Mouse (Mus musculus): ENCODE results near the gene Tmed2. TPM values are rescaled to one million over a fixed set of nuclear protein-coding genes. Genes with fewer than 3 reads are reported as not detected.

Gene Tmed2
- polyA plus RNA-seq, 1 experiment: 131 TPM

GRCm38 (mm10) chr5:124553607-124554006, 13.1 kb downstream of the Tmed2 start:
- Histone ChIP-seq H3K36me3 (ENCODE audit: control insufficient read depth, insufficient read depth) (peaks cover 7% of the 10 kb centered on the region), H3ac (ENCODE audit: control insufficient read depth, insufficient read length) (no peak overlapping the region), H3K27me3 (ENCODE audit: control insufficient read depth, insufficient read depth, insufficient read length) (no peaks in the 10 kb centered on the region), H3K4me3 (peak overlapping the region; percentile 54), H3K4me2 (ENCODE audit: low read depth) (peak overlapping the region; percentile 78), H3K79me2 (ENCODE audit: control insufficient read depth, insufficient read depth) (no peaks in the 10 kb centered on the region)
- no peak for TF ChIP-seq TCF12 (IDR thresholded peaks at IDR 0.05; ENCODE audit: insufficient read depth, poor library complexity, severe bottlenecking)

DNA sequence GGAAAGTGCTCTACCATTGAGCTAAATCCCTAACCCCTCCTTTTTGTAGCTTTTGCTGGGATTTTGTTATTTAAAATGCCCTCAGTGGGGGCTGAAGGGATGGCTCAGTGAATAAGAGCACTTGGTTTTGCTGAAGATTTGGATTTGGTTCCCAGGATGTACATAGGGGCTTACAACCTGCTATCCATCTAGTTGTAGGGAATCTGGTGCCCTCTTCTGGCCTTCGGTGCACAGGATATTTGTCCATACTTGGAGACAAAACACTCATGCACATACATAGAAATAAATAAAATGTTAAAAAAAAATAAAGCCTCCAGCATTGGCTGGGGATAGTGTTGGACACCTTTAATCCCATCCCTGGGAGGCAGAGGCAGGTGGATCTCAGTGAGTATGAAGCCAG, 14.7 kb downstream of the Tmed2 start:
- H3K4me3 ChIP-seq: no peak overlapping the region
- no peak for TF ChIP-seq MYOD1 (IDR thresholded peaks at IDR 0.05; ENCODE audit: control insufficient read depth in 1 of 3, insufficient read length in 2 of 3, low read depth in 2 of 3)
- no peak for TF ChIP-seq POLR2AphosphoS2 (IDR thresholded peaks at IDR 0.05; ENCODE audit: insufficient read length, low read depth)
- no peak for TF ChIP-seq MAX (IDR thresholded peaks at IDR 0.05; ENCODE audit: low read depth)
- TF ChIP-seq USF1 (IDR thresholded peaks at IDR 0.05; ENCODE audit: low read depth): no peak
- TF ChIP-seq TCF12 (IDR thresholded peaks at IDR 0.05; ENCODE audit: insufficient read depth, poor library complexity, severe bottlenecking): no peak
- no peak for TF ChIP-seq MYOG (IDR thresholded peaks at IDR 0.05; ENCODE audit: control insufficient read depth in 1 of 3, insufficient read depth in 1 of 3, insufficient read length in 2 of 3, low read depth in 2 of 3)
- no peak for TF ChIP-seq E2F4 (IDR thresholded peaks at IDR 0.05; ENCODE audit: insufficient read depth)
- TF ChIP-seq CEBPB (IDR thresholded peaks at IDR 0.05; ENCODE audit: insufficient read depth, poor library complexity, severe bottlenecking): no peak
- no peak for TF ChIP-seq POLR2A (IDR thresholded peaks at IDR 0.05; ENCODE audit: insufficient read length, low read depth)
- TF ChIP-seq TCF3 (IDR thresholded peaks at IDR 0.05; ENCODE audit: insufficient read length, low read depth): no peak
- TF ChIP-seq REST (IDR thresholded peaks at IDR 0.05; ENCODE audit: insufficient read depth, insufficient read length): no peak
- no peak for TF ChIP-seq SRF (IDR thresholded peaks at IDR 0.05; ENCODE audit: control insufficient read depth, insufficient read length, low read depth)
- no peaks in the 10 kb centered on the region for H3K27me3 ChIP-seq (ENCODE audit: control insufficient read depth, insufficient read depth, insufficient read length)
- H3K4me2 ChIP-seq (ENCODE audit: low read depth): no peak overlapping the region
- peaks cover 4% of the 10 kb centered on the region for H3K36me3 ChIP-seq (ENCODE audit: control insufficient read depth, insufficient read depth)
- H3K79me2 ChIP-seq (ENCODE audit: control insufficient read depth, insufficient read depth): no peaks in the 10 kb centered on the region
- H3ac ChIP-seq (ENCODE audit: control insufficient read depth, insufficient read length): no peak overlapping the region

GRCm38 (mm10) chr5:124571068-124571467, 30.6 kb downstream of the Tmed2 start:
- H3K4me2 ChIP-seq (ENCODE audit: low read depth): no peak overlapping the region
- H3K27me3 ChIP-seq (ENCODE audit: control insufficient read depth, insufficient read depth, insufficient read length): no peaks in the 10 kb centered on the region
- H3K36me3 ChIP-seq (ENCODE audit: control insufficient read depth, insufficient read depth): peaks cover 42% of the 10 kb centered on the region
- no peaks in the 10 kb centered on the region for H3K79me2 ChIP-seq (ENCODE audit: control insufficient read depth, insufficient read depth)
- no peak overlapping the region for H3ac ChIP-seq (ENCODE audit: control insufficient read depth, insufficient read length)
- TF ChIP-seq POLR2A (IDR thresholded peaks at IDR 0.05; ENCODE audit: insufficient read length, low read depth) (peak; percentile 20), CEBPB (IDR thresholded peaks at IDR 0.05; ENCODE audit: insufficient read depth, poor library complexity, severe bottlenecking) (no peak), POLR2AphosphoS2 (IDR thresholded peaks at IDR 0.05; ENCODE audit: insufficient read length, low read depth) (peak; percentile 25)
- H3K4me3 ChIP-seq: no peak overlapping the region

DNA sequence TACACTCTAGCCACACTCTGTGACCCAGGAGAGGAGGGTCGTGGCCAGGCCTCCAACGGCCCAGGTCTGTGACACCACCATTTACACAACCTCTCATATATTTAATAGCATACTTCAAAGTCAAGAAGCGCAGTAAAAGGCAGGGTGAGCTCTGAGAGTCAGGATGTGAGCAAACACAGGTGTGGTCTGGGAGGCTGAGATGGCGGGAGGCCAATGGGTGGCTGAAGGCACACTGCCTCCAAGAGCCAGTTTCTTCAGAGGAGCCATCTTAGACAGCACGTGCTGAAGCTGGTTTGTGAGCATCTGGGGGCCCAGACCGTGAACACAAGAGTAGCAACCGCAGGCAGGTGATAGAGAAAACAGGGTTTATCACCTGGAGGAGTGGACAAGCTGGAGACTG, 35.0 kb downstream of the Tmed2 start:
- Histone ChIP-seq H3ac (ENCODE audit: control insufficient read depth, insufficient read length) (no peak overlapping the region), H3K4me3 (no peak overlapping the region), H3K79me2 (ENCODE audit: control insufficient read depth, insufficient read depth) (peaks cover 27% of the 10 kb centered on the region), H3K27me3 (ENCODE audit: control insufficient read depth, insufficient read depth, insufficient read length) (no peaks in the 10 kb centered on the region), H3K4me2 (ENCODE audit: low read depth) (no peak overlapping the region), H3K36me3 (ENCODE audit: control insufficient read depth, insufficient read depth) (peaks cover 30% of the 10 kb centered on the region)
- no peak for TF ChIP-seq POLR2AphosphoS2 (IDR thresholded peaks at IDR 0.05; ENCODE audit: insufficient read length, low read depth)
- TF ChIP-seq CEBPB (IDR thresholded peaks at IDR 0.05; ENCODE audit: insufficient read depth, poor library complexity, severe bottlenecking): no peak
- no peak for TF ChIP-seq TCF12 (IDR thresholded peaks at IDR 0.05; ENCODE audit: insufficient read depth, poor library complexity, severe bottlenecking)
- TF ChIP-seq MYOG (IDR thresholded peaks at IDR 0.05; ENCODE audit: control insufficient read depth in 1 of 3, insufficient read depth in 1 of 3, insufficient read length in 2 of 3, low read depth in 2 of 3): no peak

- peak within 1 kb of the TSS; percentile 69 for H3ac ChIP-seq (ENCODE audit: control insufficient read depth, insufficient read length)
- H3K27me3 ChIP-seq (ENCODE audit: control insufficient read depth, insufficient read depth, insufficient read length): no peaks in the 10 kb centered on the region
- TF ChIP-seq TCF12 (IDR thresholded peaks at IDR 0.05; ENCODE audit: insufficient read depth, poor library complexity, severe bottlenecking) (no peak), SRF (IDR thresholded peaks at IDR 0.05; ENCODE audit: control insufficient read depth, insufficient read length, low read depth) (peak; percentile 95), POLR2AphosphoS2 (IDR thresholded peaks at IDR 0.05; ENCODE audit: insufficient read length, low read depth) (peak; percentile 98), TCF3 (IDR thresholded peaks at IDR 0.05; ENCODE audit: insufficient read length, low read depth) (no peak), POLR2A (IDR thresholded peaks at IDR 0.05; ENCODE audit: insufficient read length, low read depth) (peak; percentile 99), CEBPB (IDR thresholded peaks at IDR 0.05; ENCODE audit: insufficient read depth, poor library complexity, severe bottlenecking) (no peak), USF1 (IDR thresholded peaks at IDR 0.05; ENCODE audit: low read depth) (no peak), E2F4 (IDR thresholded peaks at IDR 0.05; ENCODE audit: insufficient read depth) (no peak), MYOD1 (IDR thresholded peaks at IDR 0.05; ENCODE audit: control insufficient read depth in 1 of 3, insufficient read length in 2 of 3, low read depth in 2 of 3) (peak in 1 of 3 experiments; percentile 51), MAX (IDR thresholded peaks at IDR 0.05; ENCODE audit: low read depth) (no peak), REST (IDR thresholded peaks at IDR 0.05; ENCODE audit: insufficient read depth, insufficient read length) (peak; percentile 1), MYOG (IDR thresholded peaks at IDR 0.05; ENCODE audit: control insufficient read depth in 1 of 3, insufficient read depth in 1 of 3, insufficient read length in 2 of 3, low read depth in 2 of 3) (peak in 1 of 3 experiments; percentile 40)
- peaks cover 30% of the 10 kb centered on the region for H3K79me2 ChIP-seq (ENCODE audit: control insufficient read depth, insufficient read depth)
- peaks cover 14% of the 10 kb centered on the region for H3K36me3 ChIP-seq (ENCODE audit: control insufficient read depth, insufficient read depth)
- peak within 1 kb of the TSS; percentile 92 for H3K4me2 ChIP-seq (ENCODE audit: low read depth)
- H3K4me3 ChIP-seq: peak within 1 kb of the TSS; percentile 88
Observed at GRCm38 (mm10) chr5:124578633-124579317, 38.3 kb downstream of the Tmed2 start, which contains the start of the genes Eif2b1 and Gtf2h3. Gene Eif2b1, minus strand, starts transcription at chr5:124579131. Gene Gtf2h3, plus strand, starts transcription at chr5:124579140.

Measured in myocyte (in vitro differentiated cells).